Mouse (Mus musculus): ENCODE data around the gene Cox4i1.

The Cox4i1 gene

GRCm38 (mm10) chr8:120665726-120666455, 2.1 kb upstream of the Cox4i1 start:
- DNase-seq, result no peak

- DNase-seq, result no peak
Observed at GRCm38 (mm10) chr8:120666807-120667470, 1.1 kb upstream of the Cox4i1 start.

- peak; percentile 52 for DNase-seq
Observed at GRCm38 (mm10) chr8:120668374-120668905, 418 bp downstream of the Cox4i1 start, which contains the start of gene Emc8. Emc8 (minus strand) TSS chr8:120668573.

GRCm38 (mm10) chr8:120671775-120672174, 3.8 kb downstream of the Cox4i1 start:
- DNase-seq, result no peak

GRCm38 (mm10) chr8:120672626-120673229, 4.7 kb downstream of the Cox4i1 start:
- DNase-seq, result no peak

- DNase-seq, result no peak
Observed at GRCm38 (mm10) chr8:120673298-120673697, 5.3 kb downstream of the Cox4i1 start.

GRCm38 (mm10) chr8:120675718-120676117, 7.7 kb downstream of the Cox4i1 start:
- DNase-seq, result no peak

GRCm38 (mm10) chr8:120678447-120678846, 10.4 kb downstream of the Cox4i1 start:
- peak; percentile 89 for DNase-seq

GRCm38 (mm10) chr8:120679629-120680387, 11.8 kb downstream of the Cox4i1 start:
- DNase-seq, result no peak

GRCm38 (mm10) chr8:120680405-120680804, 12.4 kb downstream of the Cox4i1 start:
- DNase-seq, result peak; percentile 65

- no peak for DNase-seq
Observed at GRCm38 (mm10) chr8:120681113-120681512, 13.1 kb downstream of the Cox4i1 start.

- DNase-seq, result peak; percentile 53
Observed at GRCm38 (mm10) chr8:120683602-120684001, 15.6 kb downstream of the Cox4i1 start.

- no peak for DNase-seq
Observed at GRCm38 (mm10) chr8:120684082-120684481, 16.1 kb downstream of the Cox4i1 start.

- no peak for DNase-seq
Observed at GRCm38 (mm10) chr8:120685097-120685496, 17.1 kb downstream of the Cox4i1 start.

- no peak for DNase-seq
Observed at GRCm38 (mm10) chr8:120685591-120685990, 17.6 kb downstream of the Cox4i1 start.

- no peak for DNase-seq
Observed at GRCm38 (mm10) chr8:120686051-120686450, 18.0 kb downstream of the Cox4i1 start.

- no peak for DNase-seq
Observed at GRCm38 (mm10) chr8:120686576-120686975, 18.6 kb downstream of the Cox4i1 start.

GRCm38 (mm10) chr8:120687786-120688185, 19.8 kb downstream of the Cox4i1 start:
- no peak for DNase-seq

GRCm38 (mm10) chr8:120688511-120688910, 20.5 kb downstream of the Cox4i1 start:
- no peak for DNase-seq

GRCm38 (mm10) chr8:120692934-120693333, 24.9 kb downstream of the Cox4i1 start:
- no peak for DNase-seq

- DNase-seq, result no peak
Observed at GRCm38 (mm10) chr8:120693861-120694493, 26.0 kb downstream of the Cox4i1 start.

GRCm38 (mm10) chr8:120696401-120697153, 28.6 kb downstream of the Cox4i1 start:
- no peak for DNase-seq

Data from right cerebral cortex, postnatal 14 days (tissue).